Mouse (Mus musculus): Measurements from ENCODE around the gene Hormad2.

Gene Hormad2

GRCm38 (mm10) chr11:4440978-4441377, at the start of gene Hormad2:
TSS of gene Hormad2 (minus strand) at chr11:4441105.
- DNase-seq = peak; percentile 27 to 38

DNA sequence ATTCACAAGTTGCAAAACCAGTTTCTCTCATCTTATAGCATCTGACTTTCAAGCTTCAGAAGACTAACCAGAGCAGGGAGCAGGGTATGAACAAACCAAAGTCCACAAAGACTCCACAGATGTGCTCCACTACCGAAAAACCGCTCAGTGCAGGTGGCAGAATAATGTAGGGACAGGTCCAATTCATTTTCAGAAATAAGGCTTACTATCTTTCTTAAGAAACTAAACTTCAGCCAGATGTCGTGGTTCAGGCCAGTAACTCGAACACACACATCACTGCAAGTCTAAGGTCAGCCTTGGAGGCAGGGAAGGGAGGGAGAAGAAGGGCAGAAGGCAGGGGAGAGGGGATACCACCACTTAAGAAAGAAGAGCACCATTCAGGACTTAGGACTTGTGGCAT, 48.3 kb upstream of the Hormad2 start:
- DNase-seq = no peak

- no peak for DNase-seq
Measured at GRCm38 (mm10) chr11:4488798-4489197, 47.9 kb upstream of the Hormad2 start.

GRCm38 (mm10) chr11:4488367-4488766, 47.5 kb upstream of the Hormad2 start:
- no peak for DNase-seq

DNA sequence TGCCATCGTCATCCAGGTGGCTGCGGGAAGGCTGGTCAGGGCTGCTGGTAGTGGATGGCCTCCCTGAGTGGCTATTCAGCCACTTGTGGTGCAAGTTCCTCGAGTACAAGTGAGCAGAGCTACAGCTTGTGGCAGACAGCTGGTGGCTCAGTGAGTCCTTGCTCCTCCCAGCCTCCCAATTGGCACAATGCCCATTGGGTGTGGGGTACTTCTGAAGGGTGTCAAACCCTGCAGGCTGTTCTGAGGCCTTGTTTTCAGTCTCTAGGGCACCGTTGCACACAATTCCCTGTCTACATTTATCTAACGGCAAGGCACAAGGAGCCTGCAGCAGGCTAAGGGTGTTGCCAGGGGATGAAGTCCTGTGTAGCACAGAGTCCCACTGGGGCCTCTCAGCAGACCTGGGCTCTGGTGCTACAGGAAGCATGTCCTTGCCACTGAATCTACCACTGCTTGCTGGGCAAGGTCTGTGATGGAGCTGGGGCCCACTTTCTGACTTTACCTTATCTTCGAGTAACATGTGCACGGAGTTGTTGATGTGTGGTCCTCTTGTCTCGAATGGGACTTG, 46.6 kb upstream of the Hormad2 start:
- no peak for DNase-seq

DNA sequence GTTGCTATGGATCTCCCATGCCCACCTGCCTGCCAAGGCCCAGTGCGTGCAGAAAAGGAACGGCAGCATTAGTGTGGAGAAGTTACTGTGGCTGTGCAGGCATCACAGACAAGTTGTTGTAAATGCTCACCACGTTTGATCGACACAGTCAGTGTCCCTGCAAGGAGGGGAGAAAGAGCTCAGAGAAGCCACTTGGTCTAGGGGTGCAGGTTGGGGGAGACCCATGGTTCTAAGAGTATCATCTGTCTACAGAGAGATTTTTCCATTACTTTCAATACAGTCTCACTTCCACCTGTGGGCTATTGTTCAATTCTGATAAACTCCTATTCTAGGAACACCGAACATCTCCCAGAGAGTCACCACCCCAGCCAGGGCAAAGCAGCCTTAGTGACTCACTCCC, 43.6 kb upstream of the Hormad2 start:
- DNase-seq = no peak

GRCm38 (mm10) chr11:4482641-4483040, 41.7 kb upstream of the Hormad2 start:
- DNase-seq = no peak

DNA sequence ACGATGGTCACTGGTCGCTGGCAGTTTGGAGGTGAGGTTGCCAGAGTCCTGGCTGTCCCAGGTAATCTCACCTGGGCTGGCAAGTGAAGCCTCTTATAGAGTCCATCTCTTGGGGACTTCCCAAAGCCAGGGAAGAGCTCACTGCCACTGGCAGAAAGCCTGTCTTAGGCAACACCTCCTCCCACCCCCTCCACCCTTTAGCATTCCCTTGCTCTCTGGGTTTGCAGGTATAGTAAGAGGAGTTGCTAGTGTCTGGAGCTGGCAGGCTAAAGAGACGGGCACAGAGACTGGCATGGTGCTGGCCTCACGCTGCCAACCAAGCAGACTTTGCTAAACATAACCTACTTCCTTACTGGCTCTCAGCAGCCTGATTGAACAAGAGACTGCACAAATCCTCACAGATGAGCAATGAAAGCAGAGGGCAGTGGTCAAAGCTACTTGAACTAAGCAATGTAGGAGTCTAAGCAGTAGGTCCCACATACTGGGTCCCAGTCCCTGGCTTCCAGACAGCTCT, 35.3 kb upstream of the Hormad2 start:
- no peak for DNase-seq

GRCm38 (mm10) chr11:4472464-4473179, 31.7 kb upstream of the Hormad2 start:
- DNase-seq = no peak

GRCm38 (mm10) chr11:4471734-4472133, 30.8 kb upstream of the Hormad2 start:
- DNase-seq = no peak

- no peak for DNase-seq
Measured at GRCm38 (mm10) chr11:4471251-4471650, 30.3 kb upstream of the Hormad2 start.

DNA sequence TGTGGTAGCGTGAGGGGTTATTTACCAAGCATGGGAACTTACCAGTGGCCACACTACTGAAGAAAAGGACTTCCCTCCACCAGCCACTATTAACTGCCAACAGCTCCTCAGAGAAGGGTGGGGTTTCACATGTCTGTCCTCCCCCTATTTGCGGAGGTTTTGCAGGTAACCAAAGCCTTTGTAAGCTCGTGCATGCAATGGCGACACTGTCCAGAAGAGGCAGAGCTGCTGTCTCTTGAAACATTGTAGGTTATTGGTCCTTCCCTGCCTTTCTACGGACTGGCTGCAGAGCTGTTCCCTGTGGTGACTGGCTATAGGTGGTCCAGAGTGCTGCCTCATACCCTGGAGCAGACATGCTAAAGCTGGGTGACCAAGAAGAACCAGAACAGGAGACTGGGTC, 28.2 kb upstream of the Hormad2 start:
- no peak for DNase-seq

DNA sequence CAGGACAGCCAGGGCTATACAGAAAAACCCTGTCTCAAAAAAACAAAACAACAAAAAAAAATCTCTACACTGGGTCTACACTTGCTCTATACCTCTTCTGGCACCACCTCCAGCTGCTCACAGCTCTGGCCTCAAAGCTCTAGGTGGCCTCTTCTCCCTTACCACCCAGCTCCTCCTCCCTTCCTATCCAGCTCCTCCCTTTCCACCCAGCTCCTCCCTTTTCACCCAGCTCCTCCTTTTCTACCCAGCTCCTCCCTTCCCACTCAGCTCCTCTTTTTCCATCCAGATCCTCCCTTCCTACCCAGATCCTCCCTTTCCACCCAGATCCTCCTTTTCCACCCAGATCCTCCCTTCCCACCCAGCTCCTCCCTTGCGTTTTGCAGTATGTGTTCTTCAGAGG, 26.5 kb upstream of the Hormad2 start:
- DNase-seq = no peak

DNA sequence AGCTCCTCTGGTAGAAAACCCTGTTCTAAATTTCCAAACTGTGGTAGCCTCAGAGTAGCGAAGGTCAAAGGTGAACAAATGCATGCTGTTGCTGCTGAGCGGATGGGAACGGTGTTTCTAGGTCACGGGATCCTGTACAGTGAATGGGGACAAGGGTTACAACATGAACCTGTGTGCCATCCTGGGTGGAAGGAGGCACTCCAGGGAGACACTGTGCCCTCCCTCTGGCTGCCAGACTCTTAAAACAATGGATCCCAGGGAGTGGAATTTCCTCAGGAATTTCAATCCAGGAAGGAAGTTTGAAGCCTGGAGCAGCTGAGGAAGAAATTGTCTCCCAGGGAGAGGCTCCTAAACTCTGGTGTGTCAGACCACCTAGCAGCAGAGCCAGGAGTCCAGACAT, 25.3 kb upstream of the Hormad2 start:
- no peak for DNase-seq

DNA sequence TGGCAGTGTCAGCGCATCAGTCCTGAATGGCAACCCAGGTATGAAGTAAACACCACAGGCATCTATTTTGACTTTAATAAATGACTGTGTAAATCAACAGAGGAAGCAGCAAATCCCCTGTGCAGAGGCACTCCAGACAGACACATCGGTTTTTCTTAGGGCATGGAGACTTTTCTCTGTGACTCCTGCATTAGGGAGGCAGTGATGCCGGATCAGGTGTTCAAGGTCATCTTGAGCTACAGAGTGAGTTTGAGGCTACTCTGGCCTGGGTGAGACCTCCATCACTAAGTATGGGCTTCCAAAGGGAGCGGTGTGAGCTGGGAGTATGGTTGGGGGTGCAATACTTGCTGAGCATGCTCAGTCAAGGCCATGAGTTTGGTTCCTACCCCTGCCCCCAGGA, 23.7 kb upstream of the Hormad2 start:
- DNase-seq = no peak

DNA sequence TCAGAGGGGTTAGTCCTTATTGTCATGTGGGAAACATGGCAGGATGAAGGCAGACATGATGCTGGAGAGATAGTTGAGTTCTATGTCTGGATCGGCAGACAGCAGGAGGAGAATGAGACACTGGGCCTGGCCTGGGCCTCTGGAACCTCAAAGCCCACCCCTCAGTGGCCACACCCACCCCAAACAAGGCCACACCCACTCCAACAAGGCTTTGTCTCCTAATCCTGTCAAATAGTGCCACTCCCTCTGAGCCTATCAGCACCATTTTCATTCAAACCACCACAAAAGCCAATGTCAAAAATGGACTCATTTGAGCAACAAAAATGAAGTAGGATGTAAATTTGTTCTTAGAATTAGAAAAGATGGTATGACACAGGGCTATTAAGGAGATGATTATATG, 23.3 kb upstream of the Hormad2 start:
- no peak for DNase-seq

DNA sequence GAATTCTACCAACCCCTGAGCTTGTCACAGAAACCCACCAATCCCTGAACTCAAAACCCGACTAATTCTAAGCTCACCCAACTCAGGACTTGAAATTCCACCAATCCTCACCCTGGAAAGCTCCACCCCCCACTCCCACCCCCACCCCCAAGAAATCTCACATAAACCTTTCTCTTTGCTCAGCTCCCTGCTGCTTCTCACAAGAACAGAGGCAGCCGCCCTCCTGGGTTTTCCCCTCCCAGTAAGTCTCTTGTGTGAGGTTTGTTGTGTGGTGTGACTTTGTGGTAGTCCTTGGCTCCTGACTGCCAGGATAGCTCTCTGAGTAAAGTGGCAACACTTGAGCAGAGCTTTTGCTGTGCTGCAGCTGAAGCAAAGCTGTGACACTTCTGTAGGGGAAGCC, 22.0 kb upstream of the Hormad2 start:
- DNase-seq = no peak

DNA sequence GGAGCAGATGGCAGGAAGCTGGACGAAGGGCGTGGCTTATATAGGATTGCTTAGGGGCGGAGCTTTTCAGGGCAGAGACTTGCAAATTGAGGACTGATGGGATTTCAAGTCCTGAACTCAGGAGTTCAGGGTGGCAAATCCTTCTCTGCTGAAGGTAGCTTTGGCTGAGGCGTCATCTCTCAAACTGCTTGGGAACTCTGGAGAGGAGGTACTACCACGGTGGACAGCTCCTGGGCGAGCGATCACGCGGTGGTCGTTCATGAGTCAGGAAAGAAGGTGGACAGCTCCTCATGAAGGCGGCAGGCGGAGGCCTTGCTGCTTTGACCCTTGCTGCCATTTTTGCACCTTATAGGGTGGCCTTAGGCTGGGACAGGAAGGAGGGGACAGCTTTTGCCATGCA, 20.2 kb upstream of the Hormad2 start:
- DNase-seq = no peak

GRCm38 (mm10) chr11:4460615-4461014, 19.7 kb upstream of the Hormad2 start:
- DNase-seq = no peak

- DNase-seq = no peak
Measured at GRCm38 (mm10) chr11:4454895-4455535, 14.1 kb upstream of the Hormad2 start.

- DNase-seq = no peak
Measured at GRCm38 (mm10) chr11:4452467-4453184, 11.7 kb upstream of the Hormad2 start.

- DNase-seq = peak; percentile 64 to 71
Measured at GRCm38 (mm10) chr11:4451116-4451515, 10.2 kb upstream of the Hormad2 start.

GRCm38 (mm10) chr11:4446195-4446868, 5.4 kb upstream of the Hormad2 start:
- no peak for DNase-seq

Measured in thymus, postnatal 36 days (tissue).